Comparison of ENCODE assay signal across 10 mouse cellular contexts in the genomic region with DNA sequence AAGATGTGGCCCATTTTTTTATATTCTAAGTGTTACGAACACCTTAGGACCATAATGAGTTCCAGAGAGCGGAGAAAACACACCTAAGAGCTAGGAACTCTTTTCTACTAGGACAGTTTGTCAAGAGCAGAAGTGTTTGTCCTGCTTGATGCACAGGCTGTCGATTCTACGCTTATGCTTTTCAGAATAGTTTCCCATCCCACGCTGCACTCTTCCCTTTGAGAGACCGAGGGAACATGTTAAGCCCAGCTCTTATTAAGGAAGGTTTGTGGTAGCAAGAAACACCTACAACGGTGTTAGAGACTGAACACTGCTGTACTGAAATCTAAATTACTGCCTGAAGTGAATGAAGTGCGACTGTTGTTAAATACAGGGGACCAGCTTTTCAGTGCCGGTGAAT. TPM values are rescaled to one million over a fixed set of nuclear protein-coding genes. Genes with fewer than 3 reads are reported as not detected.
DNase-seq lines count a peak whose midpoint lies in the region; ATAC-seq and TF ChIP-seq lines count a peak whose summit lies in the region.
"Had no signal": no experiment of that assay in that cellular context is flagged by ENCODE, and none has a peak within 500 bp of the region (broad histone marks: within the 10 kb centered on the region; RNA-seq: fewer than 3 reads in every experiment).

No protein-coding gene starts in this region.

- TF ChIP-seq CTCF in liver, postnatal 0 days (IDR thresholded peaks at IDR 0.05; ENCODE audit: low read depth): no peak

- DNase-seq in liver, embryonic 11.5 days (ENCODE audit: low spot score): no peak
- no peak for DNase-seq in liver, postnatal 0 days
- DNase-seq in forebrain, embryonic 14.5 days (ENCODE audit: low spot score): no peak
- no peak for DNase-seq in limb, embryonic 10.5 days (ENCODE audit: low spot score)
- no peak for DNase-seq in layer of hippocampus, adult 9-10 months (ENCODE audit: low spot score)
- DNase-seq in cerebellum, adult 11-12 months: no peak
- DNase-seq: thymus, postnatal 14 days had no signal

- no peaks in the 10 kb centered on the region for H3K9me3 ChIP-seq in liver, embryonic 11.5 days (ENCODE audit: control insufficient read depth, low read length)
- no peaks in the 10 kb centered on the region for H3K9me3 ChIP-seq in liver, postnatal 0 days (ENCODE audit: low read length)
- no peaks in the 10 kb centered on the region for H3K9me3 ChIP-seq in forebrain, embryonic 14.5 days (replicated peaks; ENCODE audit: control insufficient read depth, low read length)
- H3K9me3 ChIP-seq in limb, embryonic 10.5 days (replicated peaks): no peaks in the 10 kb centered on the region
- no peaks in the 10 kb centered on the region for H3K9me3 ChIP-seq in stomach, embryonic 15.5 days

- no peaks in the 10 kb centered on the region for H3K36me3 ChIP-seq in liver, embryonic 11.5 days (ENCODE audit: control insufficient read depth, insufficient read depth, low read length)
- H3K36me3 ChIP-seq in liver, postnatal 0 days (replicated peaks; ENCODE audit: insufficient read depth, low read length): no peaks in the 10 kb centered on the region
- H3K36me3 ChIP-seq in forebrain, embryonic 14.5 days (ENCODE audit: control insufficient read depth, insufficient read depth, low read length): no peaks in the 10 kb centered on the region
- no peaks in the 10 kb centered on the region for H3K36me3 ChIP-seq in limb, embryonic 10.5 days
- H3K36me3 ChIP-seq in stomach, embryonic 15.5 days: no peaks in the 10 kb centered on the region

- H3K27me3 ChIP-seq in liver, embryonic 11.5 days (replicated peaks; ENCODE audit: control insufficient read depth, insufficient read depth, low read length): peaks cover 13% of the 10 kb centered on the region
- H3K27me3 ChIP-seq in liver, postnatal 0 days (ENCODE audit: insufficient read depth, low read length): no peaks in the 10 kb centered on the region; the same call in 1 of the 2 replicates
- H3K27me3 ChIP-seq in forebrain, embryonic 14.5 days (replicated peaks; ENCODE audit: control insufficient read depth, insufficient read depth, low read length): no peaks in the 10 kb centered on the region
- H3K27me3 ChIP-seq in limb, embryonic 10.5 days (ENCODE audit: low read depth, poor library complexity, severe bottlenecking): peaks cover 42% of the 10 kb centered on the region
- H3K27me3 ChIP-seq in stomach, embryonic 15.5 days (replicated peaks): peaks cover 7% of the 10 kb centered on the region

- no peak for TF ChIP-seq EP300 in liver, postnatal 0 days (IDR thresholded peaks at IDR 0.05; ENCODE audit: low read depth)

- peak overlapping the region; percentile 64 for H3K4me2 ChIP-seq in liver, embryonic 11.5 days
- no peak overlapping the region for H3K4me2 ChIP-seq in liver, postnatal 0 days (ENCODE audit: low read depth, low read length)
- H3K4me2 ChIP-seq in forebrain, embryonic 14.5 days (ENCODE audit: low read length): peak overlapping the region; percentile 90
- peak overlapping the region; percentile 73 for H3K4me2 ChIP-seq in stomach, embryonic 15.5 days

- no peak overlapping the region for H3K27ac ChIP-seq in liver, embryonic 11.5 days (ENCODE audit: low read depth, low read length)
- no peak overlapping the region for H3K27ac ChIP-seq in liver, postnatal 0 days (ENCODE audit: low read depth)
- H3K27ac ChIP-seq in forebrain, embryonic 14.5 days (ENCODE audit: low read depth, low read length): no peak overlapping the region
- H3K27ac ChIP-seq in limb, embryonic 10.5 days: no peak overlapping the region
- no peak overlapping the region for H3K27ac ChIP-seq in stomach, embryonic 15.5 days
- H3K27ac ChIP-seq: liver, embryonic 14.5 days had no signal

- no peak overlapping the region for H3K9ac ChIP-seq in liver, embryonic 11.5 days (ENCODE audit: low read depth, low read length)
- no peak overlapping the region for H3K9ac ChIP-seq in liver, postnatal 0 days (replicated peaks)
- H3K9ac ChIP-seq in forebrain, embryonic 14.5 days (ENCODE audit: low read length): no peak overlapping the region; the same call in 1 of the 2 replicates
- H3K9ac ChIP-seq in stomach, embryonic 15.5 days: no peak overlapping the region
- H3K9ac ChIP-seq: liver, embryonic 14.5 days had no signal

- no peaks in the 10 kb centered on the region for H3K4me1 ChIP-seq in liver, embryonic 11.5 days (replicated peaks; ENCODE audit: control insufficient read depth, insufficient read depth, low read length)
- H3K4me1 ChIP-seq in liver, postnatal 0 days (ENCODE audit: insufficient read depth): no peaks in the 10 kb centered on the region
- peaks cover 6% of the 10 kb centered on the region for H3K4me1 ChIP-seq in forebrain, embryonic 14.5 days (ENCODE audit: control insufficient read depth, insufficient read depth, low read length)
- peaks cover 27% of the 10 kb centered on the region for H3K4me1 ChIP-seq in limb, embryonic 10.5 days
- H3K4me1 ChIP-seq in stomach, embryonic 15.5 days: 0 out of 2 replicates have a peak, but pooled peaks cover 14% of the 10 kb centered on the region

- 65% methylated on average over 9 of the region's 9 CpGs for WGBS in liver, embryonic 11.5 days
- WGBS in liver, postnatal 0 days (ENCODE audit: insufficient replicate concordance): 61% methylated on average over 9 of the region's 9 CpGs
- WGBS in forebrain, embryonic 14.5 days: 69% methylated on average over 9 of the region's 9 CpGs
- 79% methylated on average over 9 of the region's 9 CpGs for WGBS in limb, embryonic 10.5 days
- WGBS in stomach, embryonic 15.5 days: 65% methylated on average over 9 of the region's 9 CpGs

- H3K4me3 ChIP-seq in liver, embryonic 11.5 days (ENCODE audit: low read depth, low read length): no peak overlapping the region
- no peak overlapping the region for H3K4me3 ChIP-seq in liver, postnatal 0 days (ENCODE audit: low read depth, low read length)
- peak overlapping the region; percentile 41; the same call in 1 of the 2 replicates for H3K4me3 ChIP-seq in forebrain, embryonic 14.5 days (ENCODE audit: low read depth, low read length)
- H3K4me3 ChIP-seq in limb, embryonic 10.5 days: peak overlapping the region; percentile 52
- H3K4me3 ChIP-seq in stomach, embryonic 15.5 days (replicated peaks): peak overlapping the region; percentile 40; the same call in 1 of the 2 replicates
- H3K4me3 ChIP-seq: erythroblast, embryonic 14.5 days had no signal

- ATAC-seq in liver, embryonic 11.5 days (replicated peaks; ENCODE audit: low FRiP score): no peak
- no peak for ATAC-seq in liver, postnatal 0 days
- no peak for ATAC-seq in forebrain, embryonic 14.5 days
- ATAC-seq in stomach, embryonic 15.5 days (ENCODE audit: insufficient read depth, low FRiP score, low read depth): no peak

RNA-seq across cellular contexts. Expression of gene Kcnab1, which starts 1.0 kb away (rescaled TPM):
- 4.5 and 5.2 TPM in 2 replicates for polyA plus RNA-seq in liver, embryonic 11.5 days (2014; fragmentation: Nextera tagmentation; extraction: Ambion mirVana)
- polyA plus RNA-seq in liver, postnatal 0 days (2015; fragmentation: Nextera tagmentation; extraction: Ambion mirVana): 0.18 and 0.25 TPM in 2 replicates
- polyA plus RNA-seq in forebrain, embryonic 14.5 days (2014; fragmentation: Nextera tagmentation; extraction: Ambion mirVana): 4.1 and 6.2 TPM in 2 replicates
- polyA plus RNA-seq in limb, embryonic 10.5 days (2016; fragmentation: Nextera tagmentation; extraction: Ambion mirVana): 2.1 and 2.5 TPM in 2 replicates
- 3.6 and 4.4 TPM in 2 replicates for polyA plus RNA-seq in stomach, embryonic 15.5 days (2015; fragmentation: Nextera tagmentation; extraction: Ambion mirVana)
- polyA plus RNA-seq: erythroblast, embryonic 14.5 days had no signal

Comparison
In these comparisons a context has a peak if more than half of its experiments do, and no peak if none do; other contexts are left out.
1. H3K4me3 ChIP-seq: peak in forebrain, embryonic 14.5 days (single experiment), limb, embryonic 10.5 days (single experiment) and stomach, embryonic 15.5 days (single experiment); none in liver, embryonic 11.5 days (single experiment) and liver, postnatal 0 days (single experiment).